Comparison of ENCODE assay signal across 27 mouse cellular contexts in the genomic region with DNA sequence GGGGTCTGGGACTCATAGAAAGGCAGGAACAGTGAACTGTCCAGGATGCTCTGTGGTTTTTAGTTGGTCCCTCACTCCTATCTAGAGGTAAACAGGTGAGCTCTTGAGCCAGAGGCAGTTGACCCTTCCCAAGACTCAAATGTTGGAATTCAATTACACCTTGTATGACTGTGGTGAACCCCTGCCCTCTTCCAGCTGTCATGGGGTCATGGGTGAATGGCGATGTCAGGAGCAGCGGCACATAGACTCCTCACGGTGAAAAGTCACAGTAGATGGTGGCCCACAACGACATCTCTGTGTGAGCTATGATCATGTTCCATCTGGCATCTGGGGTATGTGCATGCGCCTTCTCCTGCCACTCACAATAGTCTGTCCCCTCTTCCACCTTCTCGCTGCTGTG. TPM values are rescaled to one million over a fixed set of nuclear protein-coding genes. Genes with fewer than 3 reads are reported as not detected.
"Had no signal": no experiment of that assay in that cellular context is flagged by ENCODE, and none has a peak within 500 bp of the region (broad histone marks: within the 10 kb centered on the region; RNA-seq: fewer than 3 reads in every experiment).

No protein-coding gene starts in this region.

- H3K4me2 ChIP-seq: lung, embryonic 15.5 days; midbrain, embryonic 11.5 days; midbrain, embryonic 13.5 days; midbrain, embryonic 15.5 days; neural tube, embryonic 12.5 days had no signal

- H3K9ac ChIP-seq: liver, postnatal 0 days; lung, embryonic 15.5 days; midbrain, embryonic 13.5 days; midbrain, embryonic 15.5 days; neural tube, embryonic 12.5 days had no signal

- H3K4me1 ChIP-seq: lung, embryonic 15.5 days; midbrain, embryonic 13.5 days; midbrain, embryonic 15.5 days; neural tube, embryonic 12.5 days had no signal

- H3K36me3 ChIP-seq: lung, embryonic 15.5 days; midbrain, embryonic 13.5 days; midbrain, embryonic 15.5 days; neural tube, embryonic 12.5 days had no signal

- H3K27me3 ChIP-seq: lung, embryonic 15.5 days; midbrain, embryonic 13.5 days; midbrain, embryonic 15.5 days; neural tube, embryonic 12.5 days had no signal

- H3K27ac ChIP-seq: lung, embryonic 15.5 days; macrophage; midbrain, embryonic 13.5 days; midbrain, embryonic 15.5 days; neural tube, embryonic 12.5 days had no signal

- H3K4me3 ChIP-seq: lung, embryonic 15.5 days; midbrain, embryonic 13.5 days; midbrain, embryonic 15.5 days; neural tube, embryonic 12.5 days had no signal

- ATAC-seq: liver, postnatal 0 days; lung, postnatal 0 days; midbrain, embryonic 13.5 days; midbrain, embryonic 15.5 days had no signal

- DNase-seq: liver, postnatal 0 days; lung, adult 2 months; lung, postnatal 14 days; lung, postnatal 36 days; retina, postnatal 1 day; right cerebral cortex, postnatal 25 days; right cerebral cortex, postnatal 4 days; spleen, adult 18-20 months; thymus, adult 18-20 months; thymus, postnatal 14 days; thymus, postnatal 36 days had no signal

- H3K9me3 ChIP-seq: lung, embryonic 15.5 days; midbrain, embryonic 13.5 days; midbrain, embryonic 15.5 days; neural tube, embryonic 12.5 days had no signal

RNA-seq across cellular contexts. Expression of a gene that starts 56.9 kb away (rescaled TPM):
- total RNA-seq: megakaryocyte progenitor cell, adult 5-6 weeks; midbrain, postnatal 0 days; monocyte, adult 5-6 weeks; neutrophil, adult 5-6 weeks had no signal
- polyA plus RNA-seq: liver, postnatal 0 days; lung, adult 2 months; lung, embryonic 15.5 days; lung, postnatal 0 days; macrophage; midbrain, embryonic 11.5 days; midbrain, embryonic 13.5 days; midbrain, embryonic 15.5 days; midbrain, postnatal 0 days; neural tube, embryonic 12.5 days; neural tube, embryonic 14.5 days; small intestine, adult 2 months; stomach, embryonic 14.5 days; stomach, embryonic 16.5 days; thymus, postnatal 0 days had no signal
